Mouse (Mus musculus) c-Kit-positive CD71-negative TER-119-negative erythroid progenitor cells, embryonic 14.5 days (primary cell): ENCODE data around the gene Gmpr2.

ENCODE experiments used
- DNase-seq: peaks from one replicate; pipeline ENCODE4 v3.0.0-alpha.2; 2013; ENCODE audit warnings: low read depth

The Gmpr2 gene

DNA sequence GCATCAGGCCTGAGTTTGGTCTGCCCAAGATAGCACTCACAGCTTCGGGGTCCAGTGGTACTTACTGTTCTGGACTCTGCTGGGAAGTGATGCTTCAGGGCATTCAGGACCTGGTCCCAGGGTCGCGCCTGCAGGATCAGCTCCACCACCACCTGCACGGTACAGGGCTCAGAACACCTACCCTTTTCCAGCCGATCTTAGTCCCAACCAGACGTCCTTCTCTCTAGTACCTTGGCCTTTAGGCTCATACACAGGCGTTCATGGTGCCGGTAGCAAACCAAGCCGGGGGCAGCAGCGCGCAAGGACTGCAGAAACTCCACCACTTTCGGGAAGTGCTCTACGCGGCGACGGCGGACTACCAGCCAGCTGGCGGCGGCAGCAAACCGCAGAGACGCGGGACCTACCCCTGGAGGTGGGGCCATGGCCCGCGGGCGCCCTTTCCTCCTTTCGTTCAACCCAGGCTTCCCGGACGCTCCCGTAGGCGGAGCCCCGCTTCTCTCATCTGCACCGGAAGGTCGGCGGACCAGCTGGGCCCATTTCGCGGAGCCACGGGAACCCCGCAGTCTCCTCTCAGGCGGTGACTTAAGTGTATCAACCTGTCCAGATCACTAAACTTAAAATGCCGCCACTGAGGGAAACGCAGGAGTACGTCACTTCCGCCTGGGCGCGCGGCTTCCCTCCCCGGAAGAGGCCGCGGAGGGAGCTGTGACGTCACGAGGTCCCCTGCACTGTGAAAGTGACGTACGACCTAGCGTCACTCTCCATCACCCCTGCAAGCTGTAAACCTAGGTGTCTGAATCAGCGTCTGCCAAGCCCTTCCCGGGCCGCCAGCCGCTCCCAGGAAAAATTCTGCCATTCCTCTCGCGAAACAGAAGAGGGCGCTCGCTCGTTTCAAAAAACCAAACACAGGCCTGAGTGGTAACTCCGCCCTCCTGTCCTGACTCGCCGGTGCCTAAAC is 9.7 kb downstream of the Gmpr2 start, which contains the start of gene Tinf2:
TSS of gene Tinf2 (minus strand) at position 661 of the 958 bp plus-strand sequence.
- DNase-seq = peak; percentile 95

DNA sequence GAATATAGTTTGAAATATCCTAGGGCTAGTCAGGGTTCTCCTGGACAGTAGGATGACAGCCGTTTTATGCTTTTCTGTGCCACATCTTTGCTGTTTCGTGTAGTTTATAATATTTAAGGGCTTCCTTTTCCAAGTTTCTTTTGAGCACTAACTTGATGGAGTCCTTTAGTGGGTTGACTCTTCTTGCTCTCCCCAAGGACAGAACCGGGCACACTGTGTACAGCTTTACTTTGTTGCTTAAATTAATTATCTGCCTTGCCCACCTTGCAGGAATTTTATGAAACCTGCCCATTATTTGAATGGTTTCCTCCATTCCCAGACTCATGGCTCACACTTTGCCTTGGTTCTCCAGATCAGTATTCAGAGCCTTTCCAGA is 10.4 kb downstream of the Gmpr2 start:
- DNase-seq = no peak

DNA sequence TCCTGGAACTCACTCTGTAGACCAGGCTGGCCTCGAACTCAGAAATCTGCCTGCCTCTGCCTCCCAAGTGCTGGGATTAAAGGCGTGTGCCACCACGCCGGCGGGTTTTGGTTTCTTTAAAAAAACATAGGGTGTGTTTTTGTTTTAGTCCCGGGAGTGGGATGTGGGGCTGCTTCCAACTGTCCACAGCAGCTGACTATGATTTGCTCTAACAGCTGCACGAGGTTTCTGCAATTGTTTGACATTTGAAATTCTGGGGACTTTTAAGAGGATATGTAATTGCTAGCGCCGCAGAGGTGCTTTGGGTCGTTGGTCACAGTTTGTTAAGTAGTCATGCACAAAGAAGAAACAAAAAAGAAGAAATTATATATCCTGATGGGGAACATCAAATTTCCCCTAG is 17.7 kb downstream of the Gmpr2 start:
- no peak for DNase-seq

DNA sequence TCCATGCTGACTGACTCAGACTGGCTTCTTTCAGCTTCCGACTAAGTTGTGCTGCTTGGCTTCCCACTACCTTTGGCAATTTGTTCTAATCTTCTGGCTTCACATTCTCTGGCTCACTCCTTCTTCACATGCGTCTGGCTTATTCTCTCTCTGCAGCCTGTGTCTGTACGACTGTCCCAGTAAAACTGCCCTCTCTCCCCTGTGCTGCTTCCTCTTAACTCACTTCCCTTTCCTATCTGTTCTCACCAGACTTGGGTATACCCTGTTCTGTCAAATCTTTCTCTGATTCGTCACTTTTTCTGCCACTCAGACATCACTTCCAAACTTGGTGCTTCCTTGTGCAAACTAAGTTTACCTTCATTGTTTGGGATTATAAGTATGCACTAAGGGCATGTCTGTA is 25.5 kb downstream of the Gmpr2 start:
- no peak for DNase-seq

DNA sequence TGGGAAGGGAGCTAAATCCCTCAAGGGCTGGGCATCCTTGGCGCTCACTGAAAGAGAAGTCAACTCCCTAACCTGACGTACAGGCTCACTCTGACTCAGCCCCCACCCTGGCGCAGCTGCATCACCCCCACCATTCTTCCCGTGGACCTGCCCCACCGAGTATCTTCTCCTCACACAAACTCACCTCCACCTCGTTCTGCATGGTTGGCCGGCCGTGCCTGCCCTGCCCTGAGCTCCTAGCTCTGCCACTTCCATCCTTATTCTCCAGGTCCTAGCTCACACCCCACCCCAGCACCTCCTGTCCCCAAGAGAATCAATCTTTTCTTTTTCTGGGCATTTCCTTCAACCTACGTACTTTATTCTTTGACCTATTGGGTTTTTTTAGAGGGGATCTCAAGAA is 29.4 kb downstream of the Gmpr2 start:
- DNase-seq = no peak

DNA sequence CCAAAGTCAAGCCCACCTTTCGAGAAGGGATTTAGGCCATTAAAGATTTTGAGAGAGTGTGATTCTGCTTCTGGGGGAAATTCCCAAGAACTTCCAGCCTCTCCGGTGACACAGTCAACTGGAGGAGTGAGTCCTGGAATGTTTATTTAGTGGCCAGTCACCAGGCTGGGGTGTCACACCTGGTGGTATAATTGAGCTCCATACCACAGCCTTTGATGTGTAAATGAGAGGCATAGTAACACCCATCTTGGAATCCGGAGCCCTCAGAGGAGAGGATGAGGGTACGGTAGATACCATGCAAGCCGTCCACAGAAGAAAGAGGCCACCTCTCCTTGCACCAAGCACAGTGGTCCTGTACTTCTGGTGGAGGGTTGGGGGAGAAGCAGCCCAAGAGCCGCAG is 31.0 kb downstream of the Gmpr2 start:
- no peak for DNase-seq

DNA sequence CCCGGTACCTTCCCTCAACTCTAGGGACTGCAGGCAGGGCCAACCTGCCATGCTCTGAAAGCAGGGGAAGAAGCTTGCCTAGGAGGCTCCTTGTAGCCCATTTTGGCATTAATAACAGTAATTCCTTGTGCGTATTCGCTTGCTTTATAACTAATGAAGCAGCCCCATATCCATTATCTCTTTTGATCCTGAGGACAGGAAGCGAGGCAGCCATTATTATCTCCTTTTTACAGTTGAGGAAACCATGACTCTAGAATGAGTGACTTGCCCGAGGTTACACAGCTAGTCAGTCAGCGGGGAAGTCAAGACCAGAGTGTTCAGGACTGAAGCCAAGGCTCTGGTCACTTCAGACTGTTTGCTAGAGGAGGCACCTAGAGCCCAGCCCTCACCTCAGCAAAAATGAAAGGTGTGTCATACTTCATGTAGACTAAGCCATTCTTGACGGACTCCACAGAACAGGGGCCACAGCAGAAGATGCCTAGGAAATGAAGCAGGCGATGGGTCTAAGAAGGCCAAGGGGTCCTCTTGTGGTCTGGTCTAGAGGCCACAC is 34.4 kb downstream of the Gmpr2 start:
- no peak for DNase-seq

DNA sequence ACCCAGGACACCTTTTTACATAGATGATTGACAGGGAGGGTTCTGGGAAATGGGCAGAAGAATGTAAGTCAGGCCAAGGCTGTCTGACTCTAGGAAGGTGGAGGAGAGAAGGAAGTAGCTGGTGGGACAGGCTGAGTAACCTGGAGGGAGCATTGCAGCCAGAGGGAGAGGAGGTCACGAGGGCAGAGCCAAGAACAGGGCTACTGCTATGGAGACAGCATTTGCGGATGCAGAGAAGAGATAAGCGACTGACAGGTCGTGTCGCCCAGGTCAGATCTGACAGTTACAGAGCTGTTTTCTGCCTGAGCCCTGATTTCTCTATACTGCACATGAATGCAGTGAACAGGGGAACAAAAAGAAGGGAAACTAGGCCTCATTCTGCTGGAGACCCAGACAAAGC is 35.7 kb downstream of the Gmpr2 start:
- DNase-seq = no peak

DNA sequence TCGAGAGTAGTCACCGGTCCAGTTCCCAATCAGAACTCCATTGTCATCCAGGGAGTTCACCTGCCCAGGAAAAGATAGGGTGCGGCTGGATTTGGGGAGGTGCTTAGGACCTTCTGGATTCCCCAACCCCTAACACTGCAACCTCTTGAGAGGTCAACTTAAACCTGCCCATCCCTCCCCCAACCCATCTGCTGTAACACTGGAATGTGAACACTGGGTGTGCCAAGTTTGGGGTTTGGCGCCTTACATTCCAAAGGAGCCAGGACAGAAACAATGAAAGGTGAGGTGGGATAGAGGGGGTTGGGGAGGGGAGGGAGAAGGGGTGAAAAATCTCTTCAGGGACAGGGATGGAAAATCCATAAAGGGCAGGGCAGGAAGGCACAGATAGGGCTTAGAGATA is 37.8 kb downstream of the Gmpr2 start:
- DNase-seq = no peak

DNA sequence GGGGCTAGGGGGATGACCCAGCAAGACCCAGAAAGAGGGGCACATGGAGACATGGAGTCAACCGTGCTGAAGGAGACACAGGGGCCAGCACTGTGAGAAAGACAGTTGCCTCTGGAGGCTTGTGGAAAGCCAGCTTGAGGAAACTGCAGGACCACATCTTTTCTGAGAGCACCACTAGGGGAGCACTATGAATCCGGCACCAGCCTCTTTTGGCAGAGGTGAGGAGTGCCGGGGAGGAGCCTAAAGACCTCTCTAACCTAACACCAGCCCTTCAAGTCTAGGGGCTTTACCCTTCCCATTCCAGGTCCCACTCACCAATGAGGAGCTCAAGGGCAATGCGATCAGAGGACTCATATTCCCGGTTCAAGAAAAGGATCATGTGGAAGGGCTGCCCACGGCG is 40.0 kb downstream of the Gmpr2 start:
- no peak for DNase-seq

DNA sequence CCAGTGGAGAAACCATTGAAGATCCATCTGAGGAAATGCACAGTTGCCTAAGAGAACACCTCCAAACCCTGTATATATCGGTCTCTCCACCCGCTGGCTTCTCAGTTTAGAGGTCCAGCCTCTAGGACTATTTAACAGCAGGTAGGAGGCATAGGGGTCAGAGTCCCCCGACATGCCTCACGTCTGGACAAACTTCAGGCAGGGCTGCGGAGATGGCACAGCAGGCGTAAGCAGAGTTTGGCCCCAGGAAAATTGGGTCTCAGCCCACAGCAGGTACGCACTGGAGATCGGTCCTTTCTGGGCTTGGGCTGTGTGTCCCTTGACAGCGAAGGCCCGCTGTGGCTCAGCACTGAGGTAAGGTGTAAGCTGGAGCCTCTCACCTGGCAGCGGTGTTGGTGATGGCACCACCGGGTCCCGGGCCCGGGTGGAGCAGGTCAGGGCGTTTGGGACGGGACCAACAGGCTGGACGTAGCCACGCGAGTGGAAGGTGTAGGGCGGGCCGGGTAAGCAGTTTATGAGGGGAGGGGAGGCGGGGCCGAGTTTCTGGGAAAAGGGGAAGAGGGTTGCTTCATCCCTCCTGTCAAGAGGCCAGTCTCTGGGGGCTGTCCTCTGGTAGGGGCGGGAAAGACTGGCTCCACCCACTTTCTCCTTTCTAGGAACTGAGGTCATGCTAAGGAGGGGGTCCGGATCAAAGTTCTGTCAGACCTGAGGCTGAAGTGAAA is 41.4 kb downstream of the Gmpr2 start:
- DNase-seq = peak; percentile 56

DNA sequence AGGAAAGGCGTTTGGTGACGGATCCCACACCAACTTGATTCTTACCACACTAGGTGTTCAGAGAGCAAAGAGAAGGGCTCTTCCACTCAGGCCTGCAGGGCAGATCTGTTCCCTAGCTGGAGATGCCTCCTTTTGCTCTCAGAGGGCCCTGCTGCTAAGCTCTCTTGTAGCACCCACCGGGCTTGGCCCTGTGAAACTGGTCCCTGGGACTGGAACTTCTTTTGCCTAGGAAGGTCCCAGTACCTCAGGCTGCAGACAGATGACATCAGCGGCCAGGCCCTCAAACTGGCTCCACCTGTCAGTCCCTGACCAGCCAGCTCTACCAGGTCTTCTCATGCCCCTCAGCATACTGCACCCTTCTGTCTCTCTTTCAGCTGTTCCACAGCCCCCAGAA is 42.0 kb downstream of the Gmpr2 start, which contains the start of gene Tgm1:
TSS of gene Tgm1 (minus strand) at position 198 of the 394 bp plus-strand sequence.
- DNase-seq = no peak

DNA sequence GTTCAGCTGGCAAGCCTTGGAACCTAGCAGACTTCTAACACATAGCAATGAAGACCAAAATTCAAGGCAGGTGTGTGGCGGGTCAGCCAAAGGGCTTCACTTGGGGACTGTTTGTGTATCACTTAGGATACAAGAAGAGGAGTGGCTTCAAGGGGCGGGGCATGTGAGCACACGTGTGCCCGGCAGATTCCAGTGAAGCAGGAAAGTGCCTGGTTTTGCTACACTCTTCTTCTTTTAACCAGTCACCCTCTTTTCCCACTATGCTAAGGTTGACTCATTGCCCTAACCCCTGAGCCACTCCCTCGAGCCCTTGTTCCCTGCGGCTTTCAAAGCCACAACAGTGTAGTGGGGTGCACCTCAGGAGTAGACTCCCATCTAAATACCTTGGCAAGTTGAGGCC is 43.2 kb downstream of the Gmpr2 start:
- no peak for DNase-seq

DNA sequence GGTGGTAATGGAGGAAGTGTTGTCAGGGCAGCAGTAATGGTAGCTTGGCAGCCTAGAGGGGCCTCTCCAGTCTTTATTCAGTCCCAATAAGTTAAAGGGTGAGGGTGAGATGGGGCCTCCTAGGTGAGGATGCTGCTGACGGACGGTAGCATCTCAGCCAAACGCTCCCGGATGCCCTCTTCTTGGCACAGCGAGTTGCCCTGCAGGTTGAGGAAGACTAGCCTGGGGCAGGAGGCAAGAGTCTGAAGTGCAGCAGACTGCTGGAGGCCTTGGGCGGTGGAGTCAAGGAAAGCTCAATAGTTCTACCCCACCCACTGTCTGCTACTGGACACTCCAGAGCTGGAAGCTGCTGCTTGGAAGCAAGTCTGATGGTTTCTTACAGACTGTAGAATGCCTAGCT is 44.5 kb downstream of the Gmpr2 start:
- no peak for DNase-seq

DNA sequence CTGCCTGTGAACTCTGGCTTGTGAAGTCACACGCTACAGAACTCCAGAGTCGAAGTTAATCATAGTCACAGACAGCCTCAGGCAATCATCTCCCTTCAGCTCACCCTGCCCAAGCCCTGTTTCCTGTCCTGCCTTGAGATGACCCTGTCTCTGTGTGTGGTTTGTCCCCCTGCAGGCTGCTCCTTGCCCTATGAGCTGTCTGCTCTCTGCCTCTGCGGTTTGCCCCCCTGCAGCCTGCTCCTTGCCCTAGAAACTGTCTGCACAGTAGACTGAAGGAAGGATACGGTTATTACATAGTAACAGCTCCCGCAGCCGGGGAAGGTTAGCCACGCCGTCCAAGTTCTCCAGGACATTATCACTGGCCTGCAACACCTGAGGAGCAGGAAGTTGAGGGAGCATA is 45.1 kb downstream of the Gmpr2 start:
- DNase-seq = no peak

DNA sequence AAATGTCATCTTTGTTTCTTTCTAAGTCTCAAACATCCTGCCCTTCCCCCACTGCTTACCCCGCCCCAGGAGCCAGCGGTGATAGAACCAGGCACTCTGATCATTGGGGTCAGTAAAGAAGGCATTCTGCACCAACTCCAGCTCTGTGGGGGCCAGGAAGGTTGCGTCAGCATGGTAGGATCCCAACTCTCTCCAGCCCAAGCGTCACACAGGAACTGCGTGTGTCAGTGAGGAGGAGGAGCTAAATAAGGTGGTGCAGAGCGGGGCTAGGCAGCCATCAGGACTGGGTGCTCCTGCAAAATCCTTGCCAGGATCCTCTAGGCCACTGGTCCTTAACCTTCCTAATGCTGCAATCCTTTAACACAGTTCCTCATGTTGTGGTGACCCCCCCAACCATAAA is 48.0 kb downstream of the Gmpr2 start:
- no peak for DNase-seq

DNA sequence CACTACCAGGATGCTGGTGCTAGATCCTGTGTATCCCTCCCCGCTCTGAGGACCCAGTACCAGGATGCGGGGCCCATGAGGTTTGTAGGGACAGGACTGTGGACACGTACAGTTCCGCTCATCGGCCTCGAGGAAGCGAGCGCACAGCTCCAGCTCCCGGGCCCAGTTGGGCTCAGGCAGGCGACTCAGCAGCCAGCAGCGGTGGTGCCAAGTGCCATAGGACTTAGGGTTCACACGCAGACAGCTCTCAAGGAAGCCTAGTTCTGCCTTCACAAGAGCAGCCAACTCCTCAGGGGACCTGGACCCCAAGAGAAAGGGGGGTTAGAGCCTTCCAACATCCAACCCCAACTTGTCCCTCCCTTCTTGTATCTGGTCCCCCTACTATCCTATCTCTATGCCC is 48.9 kb downstream of the Gmpr2 start:
- no peak for DNase-seq

DNA sequence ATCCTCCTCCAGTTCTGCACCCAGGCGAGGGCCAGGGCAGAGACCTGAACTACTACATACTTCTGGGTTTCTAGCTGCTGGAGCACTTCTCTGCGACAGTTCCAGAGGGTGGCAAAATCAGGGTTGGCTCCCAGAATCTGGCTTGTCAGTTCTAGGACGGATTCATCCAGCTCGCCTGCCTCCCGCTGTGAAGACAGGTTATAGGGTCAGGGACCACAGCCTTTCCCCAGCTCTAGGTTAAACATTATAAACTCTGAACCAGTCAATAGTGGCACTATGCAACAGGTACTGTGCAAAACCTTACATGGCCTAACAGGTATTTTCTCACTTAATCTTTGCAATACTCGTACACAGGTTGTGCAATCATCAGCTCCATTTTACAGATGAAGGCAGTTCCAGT is 49.3 kb downstream of the Gmpr2 start:
- DNase-seq = no peak

DNA sequence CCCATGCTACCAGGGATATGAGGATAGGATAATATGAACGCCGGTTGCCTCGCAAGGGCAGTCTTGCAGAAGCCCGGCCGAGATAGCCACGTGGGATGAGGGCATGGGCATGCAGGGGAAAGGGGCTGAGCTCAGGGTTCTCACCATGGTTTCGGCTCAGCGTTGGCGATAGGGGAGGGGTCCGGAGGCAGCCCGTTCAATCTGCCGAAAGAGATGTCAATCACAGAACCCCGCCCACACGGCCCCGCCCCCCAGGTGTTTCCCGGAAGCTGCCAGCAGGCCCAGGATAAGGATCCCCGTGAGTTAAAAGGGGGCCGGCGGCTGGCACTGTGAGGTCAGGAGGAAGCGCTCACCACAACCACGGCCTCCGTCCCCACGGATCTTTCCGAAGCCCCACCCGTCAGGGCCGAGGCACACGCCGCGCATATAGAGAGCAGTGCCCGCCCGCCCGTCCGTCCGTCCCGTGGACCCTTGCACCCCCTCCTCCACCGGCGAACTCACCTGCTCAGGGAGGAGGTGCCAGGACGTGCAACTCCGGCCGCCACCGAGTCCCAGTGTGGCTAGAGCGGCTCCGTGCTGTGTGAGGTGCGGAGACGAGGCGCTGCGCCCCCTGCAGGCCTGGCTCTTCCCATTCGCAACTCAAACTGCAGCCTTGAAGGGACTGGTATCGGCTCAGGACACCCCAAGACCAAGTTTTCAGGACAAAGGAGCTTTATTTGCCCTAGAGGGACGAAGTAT is 50.1 kb downstream of the Gmpr2 start, which contains the start of gene Rabggta:
TSS of gene Rabggta (minus strand) at position 564 of the 738 bp plus-strand sequence.
- peak; percentile 87 for DNase-seq

DNA sequence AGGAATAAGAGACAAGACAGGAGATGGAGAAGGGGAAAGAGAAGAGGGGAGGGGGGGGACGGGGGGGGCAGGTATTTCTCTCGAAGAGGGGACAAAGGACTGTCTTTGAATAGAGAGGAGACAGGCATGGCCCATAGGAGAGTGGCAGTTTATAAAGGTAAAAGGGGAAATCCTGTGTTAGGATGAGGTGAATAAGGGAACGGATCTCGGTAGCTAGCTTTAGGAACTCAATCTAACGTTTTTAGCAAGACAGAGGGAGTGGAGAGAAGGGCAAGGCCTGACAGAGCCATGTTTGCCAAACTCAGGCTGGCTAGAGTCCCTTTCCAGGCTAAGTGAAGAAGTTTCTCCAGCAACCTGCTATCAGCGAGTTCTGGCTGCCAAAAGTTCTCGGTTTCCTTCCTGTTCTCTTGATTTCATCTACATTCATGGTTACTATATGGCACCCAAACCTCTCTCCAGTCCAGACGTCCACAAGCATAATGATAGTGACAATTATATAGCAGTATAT is 50.8 kb downstream of the Gmpr2 start:
- no peak for DNase-seq

DNA sequence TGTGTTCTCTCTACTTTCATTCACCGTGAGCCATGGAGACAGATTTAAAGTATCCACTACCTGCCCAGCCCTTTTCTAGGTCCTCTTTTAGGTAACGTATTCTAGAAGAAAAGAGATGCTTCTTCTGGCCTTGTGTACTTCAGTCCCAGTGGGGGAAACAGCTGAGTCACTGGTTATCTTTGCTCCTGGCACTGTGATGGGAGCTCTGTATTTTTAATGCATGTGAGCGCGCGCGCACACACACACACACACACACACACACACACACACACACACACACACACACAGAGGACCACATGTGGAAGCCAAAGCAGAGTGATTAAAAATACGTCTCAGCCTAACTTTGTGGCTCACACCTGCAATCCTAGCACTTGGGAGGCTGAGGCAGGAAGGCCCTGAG is 51.7 kb downstream of the Gmpr2 start:
- no peak for DNase-seq

DNA sequence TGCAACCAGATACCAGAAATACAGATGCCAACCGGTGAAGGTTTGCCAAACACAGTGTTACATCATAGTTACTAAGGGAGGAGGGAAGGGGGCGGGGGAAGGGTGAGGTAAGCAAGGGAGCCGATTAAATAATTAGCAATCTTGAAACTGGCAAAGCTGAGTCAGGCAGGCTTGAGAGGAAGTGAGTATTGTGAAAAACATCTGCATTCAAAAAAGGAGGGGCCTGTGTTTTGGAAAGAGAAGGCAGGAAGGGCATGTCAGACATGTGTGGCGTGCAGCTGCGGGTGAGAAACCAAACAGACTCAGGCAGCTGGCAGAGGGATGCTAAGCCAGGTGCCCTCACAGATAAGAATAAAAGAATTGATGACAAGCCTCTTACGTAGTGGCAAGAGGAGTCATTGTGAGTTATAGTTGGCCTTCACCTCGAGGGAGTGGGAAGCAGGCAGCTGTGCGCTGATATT is 52.7 kb downstream of the Gmpr2 start:
- peak; percentile 72 for DNase-seq
